Mouse (Mus musculus): ENCODE data around the gene Snapc2. TPM values are rescaled to one million over a fixed set of nuclear protein-coding genes. Genes with fewer than 3 reads are reported as not detected.
A peak's percentile ranks its signal among the peaks of the same experiment; 100 is the strongest.

Snapc2 gene
- 30.7 and 31.8 TPM in 2 replicates for total RNA-seq (2021)
- long read RNA-seq, transcript Snapc2-201 (5 exons, 1,536 nt) = major isoform, 21 of 29 reads
- long read RNA-seq, partial matches to known transcripts = 5 of 29 reads
- long read RNA-seq, other reads (novel, unspliced or antisense) = 2 of 29 reads

GRCm38 (mm10) chr8:4252934-4253841, at the start of gene Snapc2:
Snapc2 (plus strand) TSS chr8:4253080.
- peak; percentile 97 for DNase-seq

DNA sequence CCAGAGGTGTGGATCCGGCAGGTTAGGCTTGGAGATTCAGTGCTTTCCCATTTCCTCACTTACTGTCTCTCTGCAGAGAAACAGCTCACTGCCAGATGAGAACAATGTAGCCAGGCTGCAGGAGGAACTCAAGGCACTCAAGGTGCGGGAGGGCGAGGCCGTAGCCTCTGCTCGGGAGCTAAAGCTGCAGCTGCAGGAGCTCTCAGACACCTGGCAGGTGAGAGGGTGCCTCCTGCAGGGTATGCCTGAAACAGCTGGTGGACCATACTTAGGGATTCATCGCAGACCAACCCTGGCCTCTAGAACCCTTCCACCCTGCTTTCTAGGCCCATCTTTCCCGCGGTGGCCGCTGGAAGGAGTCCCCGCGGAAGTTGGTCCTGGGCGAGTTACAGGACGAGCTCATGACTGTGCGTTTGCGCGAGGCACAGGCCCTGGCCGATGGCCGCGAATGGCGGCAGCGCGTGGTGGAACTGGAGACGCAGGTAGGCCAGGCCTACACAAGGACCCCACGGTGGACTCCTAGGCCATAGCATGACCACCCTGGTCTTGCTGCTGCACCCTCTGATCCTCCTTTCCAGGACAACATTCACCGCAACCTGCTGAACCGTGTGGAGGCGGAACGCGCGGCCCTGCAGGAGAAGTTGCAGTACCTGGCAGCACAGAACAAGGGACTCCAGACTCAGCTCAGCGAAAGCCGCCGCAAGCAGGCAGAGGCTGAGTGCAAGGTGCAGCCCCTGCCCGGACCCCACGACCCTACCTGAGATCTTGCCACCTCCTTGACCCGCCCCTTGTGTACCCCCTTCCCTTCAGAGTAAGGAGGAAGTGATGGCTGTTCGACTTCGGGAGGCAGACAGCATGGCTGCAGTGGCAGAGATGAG, 47.4 kb upstream of the Snapc2 start:
- DNase-seq = no peak

DNA sequence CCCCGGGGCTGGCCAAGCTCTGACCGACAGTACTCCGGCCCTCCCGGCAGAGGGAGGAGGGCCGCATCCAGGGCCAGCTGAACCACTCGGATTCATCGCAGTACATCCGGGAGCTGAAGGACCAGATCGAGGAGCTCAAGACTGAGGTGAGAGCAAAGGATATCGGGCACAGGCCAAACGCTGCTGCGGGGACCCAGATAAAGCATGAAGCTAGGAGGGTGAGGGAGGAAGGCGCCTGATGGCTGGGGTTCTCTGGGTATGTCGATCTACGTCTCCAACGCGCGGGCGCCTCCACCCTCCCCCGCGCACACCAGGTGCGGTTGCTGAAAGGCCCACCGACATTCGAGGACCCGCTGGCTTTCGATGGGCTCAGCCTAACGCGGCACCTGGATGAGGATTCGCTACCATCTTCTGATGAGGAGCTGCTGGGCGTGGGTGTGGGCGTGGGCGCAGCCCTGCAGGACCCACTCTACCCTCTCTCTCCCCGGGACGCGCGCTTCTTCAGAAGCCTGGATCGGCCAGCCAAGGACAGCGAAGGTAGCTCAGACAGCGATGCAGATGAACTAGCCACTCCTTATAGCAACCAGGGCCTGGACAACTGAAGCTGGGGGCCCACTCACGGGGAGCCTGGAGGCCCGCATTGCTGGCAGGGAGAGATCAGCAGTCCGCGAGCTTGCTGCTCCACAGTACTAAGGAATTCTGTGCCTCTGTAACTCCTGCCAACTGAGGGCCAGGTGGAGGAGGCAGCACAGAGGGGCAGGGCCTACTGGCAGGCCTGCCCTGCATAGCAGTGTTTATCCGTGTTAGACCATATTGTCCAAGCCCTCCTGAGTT, 46.5 kb upstream of the Snapc2 start:
- DNase-seq = no peak

DNA sequence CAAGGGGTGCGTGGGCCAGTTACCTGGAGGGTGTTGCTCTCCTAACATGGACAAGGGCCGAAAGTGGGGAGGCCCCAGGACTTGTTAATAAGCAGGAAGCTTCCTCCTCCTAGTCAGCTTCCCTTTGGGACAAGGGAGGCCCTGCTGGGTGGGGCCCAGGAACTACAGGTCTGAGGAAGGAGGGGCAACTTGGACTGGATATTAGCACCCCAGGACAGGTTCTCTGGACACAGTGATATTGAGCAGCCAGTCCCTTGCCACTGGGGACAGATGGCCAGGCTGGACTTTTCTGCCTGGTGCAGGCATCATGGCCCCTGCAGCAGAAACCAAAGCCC, 45.9 kb upstream of the Snapc2 start:
- DNase-seq = no peak

DNA sequence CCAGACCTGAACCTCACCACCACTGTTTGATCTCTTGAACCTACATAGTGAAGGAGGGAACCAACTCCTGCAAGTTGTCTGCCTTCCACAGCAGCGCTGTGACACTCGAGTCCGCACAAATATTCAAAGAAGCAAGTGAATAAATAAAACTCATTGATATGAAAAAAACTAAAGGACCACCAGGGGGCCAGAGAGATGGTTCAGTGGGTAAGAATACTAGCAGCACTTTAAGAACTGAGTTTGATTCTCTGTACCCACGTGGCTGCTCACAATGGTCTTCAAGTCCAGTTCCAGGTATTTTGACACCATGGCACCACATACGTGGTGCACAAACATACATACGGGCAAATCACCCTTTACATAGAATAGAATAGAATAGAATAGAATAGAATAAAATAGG, 41.8 kb upstream of the Snapc2 start:
- DNase-seq = no peak

DNA sequence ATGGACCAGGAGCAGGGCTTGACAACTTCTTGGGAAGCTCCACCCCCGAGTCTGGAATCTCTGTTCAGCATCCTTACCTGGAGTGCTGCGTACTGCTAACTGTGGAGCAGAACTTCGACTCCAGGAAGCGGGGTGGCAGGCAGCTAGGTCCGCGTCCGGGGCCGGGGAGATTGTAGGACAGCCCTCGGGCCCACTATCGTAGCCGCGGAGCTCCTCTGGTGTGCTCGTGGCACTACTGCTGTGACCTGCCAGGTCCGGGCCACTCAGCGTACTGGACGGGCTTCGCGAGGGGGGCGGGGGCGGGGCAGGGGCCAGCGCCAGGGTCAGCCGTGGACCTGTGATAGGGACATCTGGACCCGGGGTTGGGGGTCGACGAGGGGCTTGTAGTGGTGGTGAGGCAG, 40.1 kb upstream of the Snapc2 start:
- no peak for DNase-seq

- peak; percentile 81 for DNase-seq
These were observed 39.5 kb upstream of the Snapc2 start for GRCm38 (mm10) chr8:4213210-4214005.

DNA sequence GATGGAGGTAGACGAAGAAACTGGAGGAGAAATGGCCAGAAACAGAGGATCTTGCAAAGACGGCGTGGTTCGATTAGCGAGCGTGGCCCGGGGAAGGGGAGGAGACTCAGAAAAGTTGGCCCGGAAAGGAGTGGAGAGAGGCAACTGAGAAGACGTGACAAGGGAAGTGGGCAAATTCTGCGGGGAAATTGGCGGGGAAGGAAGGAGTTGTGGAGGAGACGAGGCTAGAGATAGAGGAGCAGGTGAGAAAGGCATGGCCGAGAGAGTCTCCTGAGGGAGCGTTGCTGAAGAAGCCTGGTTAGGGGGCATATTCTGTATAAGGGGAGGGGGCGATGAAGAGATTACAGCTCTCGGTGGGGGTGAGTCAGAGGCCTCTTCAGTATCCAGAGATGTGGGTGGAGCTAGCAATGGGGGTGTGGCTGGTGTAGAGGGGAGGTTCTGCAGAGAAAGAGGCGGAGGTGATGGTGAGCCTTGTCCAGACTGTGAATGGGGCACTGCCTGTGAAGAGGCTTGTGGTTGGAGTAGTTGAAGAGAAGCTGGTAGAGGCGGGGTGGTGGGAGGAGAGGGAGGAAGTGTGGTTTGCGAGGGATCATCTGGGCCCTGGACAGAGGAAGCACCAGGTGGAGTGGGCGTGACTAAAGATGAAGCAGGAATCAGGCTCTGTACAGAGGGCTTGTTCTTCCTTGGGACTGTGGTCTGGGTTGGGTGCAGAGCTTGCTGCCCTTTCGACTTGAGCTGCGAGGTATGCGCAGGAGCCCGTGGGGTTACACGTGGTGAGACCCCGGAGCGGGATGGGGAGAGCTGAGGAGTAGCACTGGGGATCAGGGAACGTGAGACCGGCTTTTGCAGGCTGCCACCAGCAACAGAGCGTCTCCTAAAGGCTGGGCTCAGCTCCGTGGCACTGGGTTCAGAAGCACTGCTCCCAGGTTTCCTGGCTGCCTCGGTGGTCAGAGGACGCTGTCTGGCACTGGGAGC, 38.6 kb upstream of the Snapc2 start:
- peak; percentile 74 for DNase-seq

DNA sequence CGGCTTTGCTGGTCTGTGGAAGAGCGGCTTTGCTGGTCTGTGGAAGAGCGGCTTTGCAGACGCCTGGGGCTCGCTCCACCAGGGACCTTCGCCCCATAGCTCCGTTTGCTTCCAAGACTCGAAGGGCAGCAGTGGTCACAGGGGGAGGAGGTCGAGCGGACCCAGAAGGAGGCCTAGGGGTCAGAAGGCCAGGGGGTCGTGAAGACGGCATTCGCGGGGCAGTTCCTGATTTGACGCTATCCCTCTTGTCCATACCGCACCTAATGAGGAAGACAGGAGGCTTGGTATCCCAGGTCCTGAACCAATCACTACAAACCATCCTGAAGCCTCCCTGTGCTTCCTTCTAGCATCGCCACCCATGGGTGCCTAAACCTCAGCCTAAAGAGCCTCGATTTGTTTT, 36.6 kb upstream of the Snapc2 start:
- DNase-seq = no peak

GRCm38 (mm10) chr8:4216791-4217621, 35.9 kb upstream of the Snapc2 start, which contains the start of gene Prr36:
Prr36 (minus strand) TSS chr8:4217459.
- peak; percentile 50 for DNase-seq

GRCm38 (mm10) chr8:4219617-4220016, 33.3 kb upstream of the Snapc2 start:
- DNase-seq = no peak

GRCm38 (mm10) chr8:4222059-4222458, 30.8 kb upstream of the Snapc2 start:
- no peak for DNase-seq

- no peak for DNase-seq
These were observed 26.6 kb upstream of the Snapc2 start for GRCm38 (mm10) chr8:4226323-4226722.

- DNase-seq = peak; percentile 82
These were observed 26.0 kb upstream of the Snapc2 start, which contains the start of gene Lrrc8e for GRCm38 (mm10) chr8:4226739-4227347. Lrrc8e (plus strand) TSS chr8:4226827.

- no peak for DNase-seq
These were observed 25.0 kb upstream of the Snapc2 start for GRCm38 (mm10) chr8:4227919-4228318.

DNA sequence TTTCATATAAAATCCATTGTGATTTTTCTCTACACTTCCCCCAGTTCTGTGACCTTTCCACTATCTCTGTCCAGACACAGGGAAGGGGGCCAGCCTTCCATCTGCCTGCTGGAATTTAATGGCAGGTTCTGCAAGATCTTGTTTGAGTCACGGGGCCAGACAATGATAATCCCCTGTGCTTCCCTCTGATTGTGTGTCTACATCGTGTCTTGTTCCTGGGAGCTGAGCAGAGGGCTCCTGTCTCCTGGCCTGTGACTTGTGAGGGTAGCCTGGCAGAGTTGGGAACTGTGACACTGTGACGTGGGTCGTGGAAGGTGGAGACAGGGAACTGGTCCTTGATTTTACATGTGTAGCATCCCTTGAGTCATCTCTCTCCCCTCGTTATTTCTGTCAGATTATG, 23.1 kb upstream of the Snapc2 start:
- DNase-seq = no peak

DNA sequence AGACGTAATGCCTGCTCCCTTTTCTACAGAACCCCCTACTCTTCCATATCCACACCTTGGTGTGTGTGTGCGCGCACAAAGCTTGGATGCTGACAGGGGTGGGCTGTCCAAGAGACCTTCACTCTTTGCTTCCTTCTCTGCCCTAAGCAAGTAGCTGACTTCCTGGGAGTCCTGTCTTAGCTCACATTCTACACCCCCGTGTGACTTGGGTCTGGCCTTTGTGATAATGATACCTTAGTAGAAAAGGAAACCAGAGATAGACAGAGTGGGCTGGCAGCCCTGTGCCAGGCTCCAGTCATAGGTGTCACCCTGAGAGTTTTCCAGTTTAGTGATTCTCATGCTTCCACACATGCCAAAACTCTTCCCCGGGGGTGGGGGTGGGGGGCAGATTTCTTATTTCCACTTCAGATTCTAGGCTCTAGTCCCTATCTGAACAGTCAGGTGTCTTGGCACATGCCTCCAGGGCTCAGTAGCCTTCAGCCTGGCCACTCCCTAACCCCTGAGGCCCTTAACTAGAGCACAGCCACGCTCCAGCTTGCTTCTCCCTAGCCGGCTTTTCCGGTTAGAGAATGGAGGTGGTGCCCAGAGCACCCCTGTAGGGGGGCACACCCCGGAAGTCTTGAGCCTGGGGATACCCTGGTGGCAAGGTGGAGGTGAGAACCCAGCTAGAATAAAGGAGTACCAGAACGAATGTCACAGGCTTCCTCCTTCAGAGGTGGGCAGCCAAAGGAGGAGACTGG, 22.1 kb upstream of the Snapc2 start:
- DNase-seq = no peak

All from adrenal gland, postnatal 25 days (tissue).